Comparison of ENCODE assay signal across 10 mouse cellular contexts in genomic region chr9:96961986-96962701, GRCm38 (mm10). TPM values are rescaled to one million over a fixed set of nuclear protein-coding genes. Genes with fewer than 3 reads are reported as not detected.
A peak's percentile ranks its signal among the peaks of the same experiment; 100 is the strongest.
DNase-seq lines count a peak whose midpoint lies in the region; ATAC-seq lines count a peak whose summit lies in the region.
"Had no signal": no experiment of that assay in that cellular context is flagged by ENCODE, and none has a peak within 500 bp of the region (broad histone marks: within the 10 kb centered on the region; RNA-seq: fewer than 3 reads in every experiment).

No protein-coding gene starts in this region.

- H3K9ac ChIP-seq in midbrain, embryonic 16.5 days (ENCODE audit: low read depth, low read length) = no peak overlapping the region
- H3K9ac ChIP-seq in kidney, embryonic 16.5 days (replicated peaks; ENCODE audit: low read length) = peak overlapping the region; percentile 29; the same call in 1 of the 2 replicates
- no peak overlapping the region for H3K9ac ChIP-seq in neural tube, embryonic 14.5 days (replicated peaks; ENCODE audit: low read depth, low read length)

- WGBS in midbrain, embryonic 10.5 days = 65% methylated on average over 17 of the region's 17 CpGs
- WGBS in midbrain, embryonic 16.5 days = 56% methylated on average over 17 of the region's 17 CpGs
- WGBS in kidney, embryonic 16.5 days = 30% methylated on average over 17 of the region's 17 CpGs
- 59% methylated on average over 17 of the region's 17 CpGs for WGBS in neural tube, embryonic 14.5 days

- no peaks in the 10 kb centered on the region for H3K27me3 ChIP-seq in midbrain, embryonic 10.5 days (ENCODE audit: low read depth, poor library complexity, severe bottlenecking)
- no peaks in the 10 kb centered on the region for H3K27me3 ChIP-seq in midbrain, embryonic 16.5 days (ENCODE audit: control insufficient read depth, insufficient read depth, low read depth, low read length)
- no peaks in the 10 kb centered on the region; the same call in 1 of the 2 replicates for H3K27me3 ChIP-seq in kidney, embryonic 16.5 days (ENCODE audit: insufficient read depth, low read length)
- no peaks in the 10 kb centered on the region for H3K27me3 ChIP-seq in neural tube, embryonic 14.5 days (ENCODE audit: control insufficient read depth, insufficient read depth, low read length)

- ATAC-seq in cerebellum, adult (ENCODE audit: insufficient number of reproducible peaks, low FRiP score, low TSS enrichment) = no peak
- ATAC-seq in midbrain, embryonic 16.5 days = no peak
- peak; percentile 77 for ATAC-seq in kidney, embryonic 16.5 days (ENCODE audit: low FRiP score, low TSS enrichment)
- peak; percentile 36; the same call in 1 of the 2 replicates for ATAC-seq in neural tube, embryonic 14.5 days (ENCODE audit: low read depth)

- H3K36me3 ChIP-seq in midbrain, embryonic 10.5 days = peaks cover 55% of the 10 kb centered on the region
- no peaks in the 10 kb centered on the region for H3K36me3 ChIP-seq in midbrain, embryonic 16.5 days (ENCODE audit: control insufficient read depth, insufficient read depth, low read length)
- H3K36me3 ChIP-seq in kidney, embryonic 16.5 days (ENCODE audit: insufficient read depth, low read length) = no peaks in the 10 kb centered on the region
- H3K36me3 ChIP-seq in neural tube, embryonic 14.5 days (ENCODE audit: control insufficient read depth, insufficient read depth, low read length) = no peaks in the 10 kb centered on the region

- H3K4me2 ChIP-seq in midbrain, embryonic 16.5 days (ENCODE audit: low read length) = no peak overlapping the region
- H3K4me2 ChIP-seq in kidney, embryonic 16.5 days (replicated peaks; ENCODE audit: low read depth, low read length) = no peak overlapping the region
- no peak overlapping the region for H3K4me2 ChIP-seq in neural tube, embryonic 14.5 days (ENCODE audit: low read depth, low read length)

- H3K4me3 ChIP-seq in midbrain, embryonic 10.5 days = no peak overlapping the region
- H3K4me3 ChIP-seq in midbrain, embryonic 16.5 days (ENCODE audit: low read depth, low read length) = no peak overlapping the region
- no peak overlapping the region for H3K4me3 ChIP-seq in kidney, embryonic 16.5 days (ENCODE audit: low read length)
- H3K4me3 ChIP-seq in neural tube, embryonic 14.5 days (ENCODE audit: low read depth, low read length) = no peak overlapping the region
- H3K4me3 ChIP-seq: myocyte had no signal

- no peaks in the 10 kb centered on the region; the same call in 1 of the 2 replicates for H3K9me3 ChIP-seq in midbrain, embryonic 10.5 days (replicated peaks)
- H3K9me3 ChIP-seq in midbrain, embryonic 16.5 days (replicated peaks; ENCODE audit: control insufficient read depth, low read length, poor library complexity, severe bottlenecking) = no peaks in the 10 kb centered on the region
- no peaks in the 10 kb centered on the region for H3K9me3 ChIP-seq in kidney, embryonic 16.5 days (ENCODE audit: low read length)
- no peaks in the 10 kb centered on the region for H3K9me3 ChIP-seq in neural tube, embryonic 14.5 days (ENCODE audit: control insufficient read depth, low read length)

- peak overlapping the region; percentile 71 for H3K27ac ChIP-seq in midbrain, embryonic 10.5 days (replicated peaks)
- no peak overlapping the region for H3K27ac ChIP-seq in midbrain, embryonic 16.5 days (ENCODE audit: low read length)
- peak overlapping the region; percentile 77 for H3K27ac ChIP-seq in kidney, embryonic 16.5 days (ENCODE audit: low read length)
- 0 out of 2 replicates have a peak overlapping the region, but pooled peaks have one; percentile 10 for H3K27ac ChIP-seq in neural tube, embryonic 14.5 days (ENCODE audit: low read depth, low read length)

- peak; percentile 46 to 56 for DNase-seq in cerebellum, postnatal 10 days
- DNase-seq in midbrain, embryonic 10.5 days (ENCODE audit: low spot score) = peak; percentile 33
- no peak for DNase-seq in left cerebral cortex, adult 9 months (ENCODE audit: low spot score in 2 of 2)
- DNase-seq in layer of hippocampus, postnatal 10 days (ENCODE audit: low spot score in 2 of 2) = no peak
- DNase-seq: layer of hippocampus, adult 9-11 months had no signal

- peaks cover 79% of the 10 kb centered on the region for H3K4me1 ChIP-seq in midbrain, embryonic 10.5 days
- peaks cover 17% of the 10 kb centered on the region for H3K4me1 ChIP-seq in midbrain, embryonic 16.5 days (ENCODE audit: control insufficient read depth, insufficient read depth, low read length)
- peaks cover 72% of the 10 kb centered on the region for H3K4me1 ChIP-seq in kidney, embryonic 16.5 days (ENCODE audit: insufficient read depth, low read length)
- H3K4me1 ChIP-seq in neural tube, embryonic 14.5 days (ENCODE audit: control insufficient read depth, insufficient read depth, low read length) = peaks cover 22% of the 10 kb centered on the region

RNA-seq across cellular contexts. Expression of gene Spsb4, which starts 56.5 kb away (rescaled TPM):
- 174 and 175 TPM in 2 replicates for polyA plus RNA-seq in midbrain, embryonic 10.5 days (2016; fragmentation: Nextera tagmentation; extraction: Ambion mirVana)
- 23.5 and 28.3 TPM in 2 replicates for polyA plus RNA-seq in midbrain, embryonic 16.5 days (2015; fragmentation: Nextera tagmentation; extraction: Ambion mirVana)
- polyA plus RNA-seq in kidney, embryonic 16.5 days (2015; fragmentation: Nextera tagmentation; extraction: Ambion mirVana) = 64.3 and 66.6 TPM in 2 replicates
- polyA plus RNA-seq in neural tube, embryonic 14.5 days (2014; fragmentation: Nextera tagmentation; extraction: Ambion mirVana) = 22.9 and 29.7 TPM in 2 replicates
- total RNA-seq in layer of hippocampus, postnatal 10 days (2021) = 1 to 10 TPM; 7.9 to 9.9 TPM

Comparison
In these comparisons a context has a peak if more than half of its experiments do, and no peak if none do; other contexts are left out.
1. DNase-seq: peak in cerebellum, postnatal 10 days (2 of 2) and midbrain, embryonic 10.5 days (single experiment); none in left cerebral cortex, adult 9 months (0 of 2) and layer of hippocampus, postnatal 10 days (0 of 2).
2. ATAC-seq: peak in kidney, embryonic 16.5 days (single experiment) and neural tube, embryonic 14.5 days (single experiment); none in cerebellum, adult (single experiment) and midbrain, embryonic 16.5 days (single experiment).